Mouse (Mus musculus) layer of hippocampus, adult 9-11 months (tissue): Measurements from ENCODE around the gene Gh.
"Not testable (repeated sequence)": the region's sequence is repeated elsewhere in the genome, so short reads cannot be mapped to it uniquely, and the experiment has no call there.

Source experiments
- DNase-seq: peaks from one replicate; pipeline ENCODE4 v3.0.0; 2022

Gh gene

DNA sequence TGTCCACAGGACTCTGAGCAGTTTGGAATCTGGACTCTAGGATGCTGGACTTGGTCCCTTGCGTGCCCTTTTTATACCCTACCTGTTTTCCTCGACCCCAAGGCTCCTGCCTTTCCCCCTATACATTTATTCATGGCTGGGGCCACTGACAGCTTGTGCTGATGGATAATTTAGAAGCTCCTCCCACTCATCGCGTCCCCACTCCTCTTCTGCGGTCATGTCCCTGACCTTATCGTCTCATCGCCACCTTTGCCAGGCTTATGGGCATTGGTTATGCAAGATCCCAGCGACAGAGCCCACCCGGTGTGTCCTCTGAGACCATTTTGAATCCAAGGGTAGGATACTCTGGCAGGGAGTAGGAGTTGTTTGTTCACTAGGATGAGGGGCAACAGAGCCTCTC is at the start of gene Gh:
TSS of gene Gh (minus strand) at position 101 of the 400 bp plus-strand sequence.
- no peak for DNase-seq

DNA sequence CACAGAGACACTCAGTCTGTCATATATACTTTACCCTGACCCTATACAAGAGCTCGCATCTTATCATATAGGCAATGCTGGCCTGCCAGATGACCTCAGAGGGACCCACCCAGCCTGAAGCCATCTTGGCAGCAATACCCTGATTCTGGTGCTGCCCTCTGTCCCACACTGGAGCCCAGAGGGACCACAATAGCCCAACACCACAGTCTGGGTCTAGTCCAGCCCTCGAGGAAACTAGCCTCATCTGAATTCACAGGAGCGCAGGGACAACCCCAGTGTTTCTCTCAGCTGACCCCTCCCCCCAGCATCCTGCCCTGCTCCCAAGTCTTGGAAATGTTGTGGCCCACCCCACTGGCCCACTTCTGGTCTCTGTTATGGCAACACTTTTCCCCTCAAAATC is 49.6 kb upstream of the Gh start:
- DNase-seq = no peak

DNA sequence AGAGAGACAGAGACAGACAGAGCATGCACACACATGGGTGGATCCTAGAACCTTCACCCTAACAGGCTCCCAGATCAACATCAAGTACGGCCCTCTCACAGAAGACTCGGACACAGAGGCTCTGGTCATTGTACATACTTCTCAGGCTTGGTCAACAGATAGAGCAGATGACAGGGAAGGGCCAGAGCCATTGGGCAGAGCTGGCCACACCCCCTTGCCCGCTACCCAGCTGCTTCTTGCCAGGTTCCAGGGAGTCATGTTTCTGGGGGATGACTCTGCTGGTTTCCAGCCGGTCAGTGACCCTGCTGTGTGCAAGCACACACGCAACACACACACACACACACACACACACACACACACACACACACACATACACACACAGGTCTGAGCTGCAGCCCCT is 49.2 kb upstream of the Gh start:
- no peak for DNase-seq

DNA sequence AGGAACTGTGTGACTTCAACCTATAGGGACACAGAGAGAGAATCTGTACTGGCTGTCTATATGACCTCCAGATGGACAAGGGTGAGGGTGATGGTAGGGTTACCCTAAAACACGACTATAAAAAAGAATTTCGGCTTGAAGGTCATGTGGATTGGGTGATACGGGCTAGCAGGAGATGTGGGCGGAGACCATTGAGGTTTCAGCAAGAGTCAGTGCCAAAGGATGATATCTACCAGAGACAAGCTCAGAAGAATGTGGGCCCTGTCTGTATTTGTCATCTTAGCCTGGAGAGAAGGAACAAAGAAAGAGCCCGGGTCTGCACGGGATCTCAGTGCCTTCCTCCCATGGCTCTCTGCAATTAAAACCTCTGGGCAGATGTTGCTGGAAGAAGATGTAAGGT is 48.1 kb upstream of the Gh start:
- DNase-seq = no peak

DNA sequence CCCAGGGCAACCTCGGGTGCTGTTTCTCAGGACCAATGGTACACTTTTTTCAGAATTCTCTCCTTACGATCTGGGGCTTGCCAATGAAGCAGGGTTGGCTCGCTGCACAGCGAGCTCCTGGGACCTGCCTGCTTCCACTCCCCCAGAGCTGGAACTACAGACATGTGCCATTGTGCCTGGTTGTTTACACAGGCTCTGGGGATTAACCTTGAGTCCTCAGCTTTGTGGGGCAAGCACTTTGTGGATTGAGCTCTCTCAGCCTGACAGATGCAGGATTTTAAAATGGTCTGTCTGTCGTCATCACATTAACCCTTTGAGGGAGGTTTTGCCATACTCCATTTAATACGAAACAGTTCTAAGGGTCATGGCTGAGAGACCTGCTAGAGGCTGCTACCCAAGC is 43.2 kb upstream of the Gh start:
- no peak for DNase-seq

DNA sequence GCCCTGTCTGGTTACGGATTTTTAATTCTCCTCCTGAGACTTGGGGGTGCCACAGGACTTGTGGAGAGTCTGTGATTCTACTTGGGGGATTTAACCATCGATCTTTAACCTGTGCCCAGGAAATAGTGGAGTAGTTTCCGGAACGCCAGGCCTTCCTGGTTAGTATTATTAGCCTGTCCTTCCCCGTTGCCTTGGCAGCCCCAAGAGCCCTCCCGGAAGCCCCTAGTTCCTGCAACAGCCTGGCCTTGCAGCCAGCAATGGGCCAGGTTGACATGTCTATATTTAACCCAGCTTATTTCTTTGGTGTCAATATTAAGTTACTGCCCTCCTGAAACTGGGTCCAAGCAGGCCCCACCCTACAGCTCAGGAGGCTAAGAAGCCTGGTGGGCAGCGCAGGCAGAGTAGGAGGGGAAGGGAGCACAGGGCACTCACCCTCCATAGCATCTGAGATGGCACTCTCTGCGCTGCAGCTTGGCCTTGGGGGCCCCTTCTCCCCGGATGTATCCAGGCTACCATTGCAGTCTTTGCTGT is 39.4 kb upstream of the Gh start:
- no peak for DNase-seq

DNA sequence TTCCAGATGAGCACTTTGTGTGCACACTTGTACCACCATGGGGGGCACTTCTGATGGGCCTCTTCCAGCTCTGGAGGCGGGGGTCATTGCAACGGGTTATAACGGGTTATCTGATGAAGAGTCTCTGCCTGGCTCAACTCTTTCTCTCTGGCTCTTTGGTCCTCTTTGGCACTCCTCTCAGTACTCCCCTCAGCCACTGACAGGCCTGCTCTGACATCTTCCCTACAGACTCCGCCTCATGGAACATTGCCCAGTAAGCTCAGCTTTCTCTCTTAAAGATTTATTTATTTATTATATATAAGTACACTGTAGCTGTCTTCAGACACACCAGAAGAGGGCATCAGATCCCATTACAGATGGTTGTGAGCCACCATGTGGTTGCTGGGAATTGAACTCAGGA is 37.7 kb upstream of the Gh start:
- DNase-seq = not testable (repeated sequence)

DNA sequence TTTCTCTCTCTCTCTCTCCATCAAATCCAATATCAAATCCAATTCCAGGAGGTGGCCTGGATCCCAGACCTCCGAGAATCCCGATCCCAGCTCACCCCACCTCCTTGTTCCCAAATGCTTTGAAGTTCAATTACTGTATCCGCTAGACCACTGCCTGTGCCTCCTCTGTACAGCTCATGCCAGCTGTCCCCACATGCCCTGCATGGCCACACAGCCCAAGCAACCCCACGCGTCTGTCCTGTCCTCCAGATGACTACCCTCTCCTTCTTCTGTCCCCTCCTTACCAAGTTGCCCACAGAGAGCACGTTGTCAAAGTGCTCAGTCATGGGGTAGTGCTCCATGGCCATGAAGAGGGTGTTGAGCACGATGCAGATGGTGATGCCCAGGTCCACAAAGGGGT is 37.2 kb upstream of the Gh start:
- no peak for DNase-seq

DNA sequence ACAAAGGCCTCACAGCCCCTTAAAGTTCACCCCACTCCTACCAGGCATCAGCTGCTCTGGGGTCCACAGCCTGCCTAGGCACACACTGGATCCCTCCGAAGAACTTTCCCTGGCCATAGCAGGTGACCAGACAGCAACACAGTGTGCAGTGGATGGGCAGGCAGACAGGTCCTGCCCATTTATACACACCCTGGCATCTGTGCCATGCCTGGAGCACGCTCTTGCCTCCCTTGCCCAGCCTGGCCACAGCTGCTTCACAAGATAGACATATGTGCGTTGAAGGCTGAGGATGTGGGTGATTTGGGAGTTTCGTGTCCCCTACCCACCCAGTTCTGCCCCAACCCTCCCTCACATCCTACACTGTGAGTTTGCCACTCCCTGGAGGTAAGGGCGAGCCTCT is 36.4 kb upstream of the Gh start:
- no peak for DNase-seq

DNA sequence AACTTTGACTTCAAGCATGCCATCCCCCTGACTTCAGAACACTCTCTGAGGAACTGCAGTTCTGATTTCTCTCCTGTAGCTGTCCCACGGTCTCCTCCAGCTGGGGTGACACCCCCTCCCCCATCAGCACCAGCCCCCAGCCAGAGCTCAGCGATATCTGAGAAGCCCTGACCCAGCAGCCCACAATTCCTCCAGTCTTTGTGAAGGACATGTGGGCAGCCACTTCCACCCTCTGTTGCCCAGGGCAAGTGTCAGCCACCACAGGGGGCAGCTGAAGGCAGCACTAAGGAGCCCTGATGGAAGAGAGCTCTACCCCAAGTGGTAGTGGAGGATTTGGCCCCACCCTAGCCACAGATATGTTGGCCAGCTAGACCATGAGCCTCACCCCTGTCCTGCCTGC is 32.4 kb upstream of the Gh start:
- DNase-seq = no peak

DNA sequence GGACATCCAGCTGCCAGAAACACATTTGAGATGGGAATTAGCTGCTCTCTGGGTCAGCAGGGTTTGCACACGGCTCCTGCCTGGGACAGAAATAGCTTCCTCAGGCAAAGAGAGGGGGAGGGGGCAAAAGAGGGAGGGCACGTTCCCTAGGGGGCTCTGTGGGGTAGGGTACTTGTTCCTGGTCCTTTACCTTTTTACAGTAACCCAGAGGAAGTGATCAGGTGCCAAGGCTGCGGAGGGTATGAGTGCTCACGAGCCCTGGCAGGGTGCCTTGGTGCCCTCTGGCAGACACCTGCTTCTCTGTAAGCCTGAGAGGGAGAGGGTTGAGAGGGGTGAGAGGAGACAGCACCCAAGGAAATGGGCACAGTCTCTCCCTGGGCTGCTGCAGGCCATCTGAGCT is 30.8 kb upstream of the Gh start:
- no peak for DNase-seq

DNA sequence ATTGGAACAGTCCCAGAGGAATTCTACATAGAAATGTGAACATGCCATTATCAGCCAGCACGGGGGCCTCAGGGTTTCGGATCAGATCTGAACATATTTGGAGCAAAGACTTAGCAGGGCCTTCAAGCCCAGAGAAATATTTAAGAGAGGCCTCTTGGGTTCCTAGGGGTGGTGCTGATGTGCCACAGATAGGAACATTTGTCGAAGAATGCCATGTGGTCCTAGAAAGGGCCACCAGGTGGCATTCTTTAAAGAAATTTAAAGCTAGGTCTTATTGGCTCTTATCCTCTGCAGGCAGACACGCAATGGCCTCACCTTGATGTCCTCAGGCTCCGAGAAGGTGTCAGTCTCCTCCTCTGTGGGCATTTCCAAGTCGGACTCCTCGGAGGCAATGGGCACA is 28.0 kb upstream of the Gh start:
- DNase-seq = peak; percentile 26

DNA sequence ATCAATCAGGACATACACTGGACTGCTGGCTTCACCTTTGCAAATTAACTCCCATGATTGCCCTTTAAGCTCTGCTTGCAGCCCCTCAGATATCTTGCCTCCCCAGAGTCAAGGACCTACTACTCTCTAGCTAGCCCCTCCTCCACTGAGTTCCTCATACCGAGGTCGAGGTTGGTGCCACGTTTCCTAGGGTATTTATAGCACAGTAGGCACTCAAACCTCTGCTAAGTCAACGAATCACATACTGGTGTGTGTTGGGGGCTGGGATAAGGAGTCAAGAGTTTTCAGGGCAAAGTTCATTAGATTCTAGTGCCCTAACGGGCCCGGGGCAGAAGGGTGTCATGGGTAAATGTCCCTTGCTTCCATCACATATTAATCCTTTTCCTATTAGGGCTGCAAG is 27.5 kb upstream of the Gh start:
- no peak for DNase-seq

DNA sequence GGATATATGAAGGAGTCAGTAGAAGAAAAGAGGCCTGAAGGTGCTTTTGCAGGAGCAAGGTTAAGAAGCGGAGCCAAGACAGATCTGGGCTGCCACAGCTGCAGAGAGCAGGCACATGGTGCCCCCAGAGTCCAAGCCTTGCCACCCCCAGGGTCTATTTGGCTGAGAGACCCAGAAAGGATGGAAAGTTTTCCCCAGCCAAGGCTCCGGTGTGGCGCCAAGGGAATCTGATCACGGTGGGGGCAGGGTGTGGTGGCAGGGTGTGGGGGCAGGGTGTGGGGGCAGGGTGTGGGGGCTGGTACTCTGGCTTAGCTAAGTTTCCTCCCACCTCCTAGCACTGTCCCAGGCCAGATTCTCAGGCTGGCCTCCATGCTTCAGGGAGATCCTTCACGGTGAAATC is 26.9 kb upstream of the Gh start:
- DNase-seq = no peak

DNA sequence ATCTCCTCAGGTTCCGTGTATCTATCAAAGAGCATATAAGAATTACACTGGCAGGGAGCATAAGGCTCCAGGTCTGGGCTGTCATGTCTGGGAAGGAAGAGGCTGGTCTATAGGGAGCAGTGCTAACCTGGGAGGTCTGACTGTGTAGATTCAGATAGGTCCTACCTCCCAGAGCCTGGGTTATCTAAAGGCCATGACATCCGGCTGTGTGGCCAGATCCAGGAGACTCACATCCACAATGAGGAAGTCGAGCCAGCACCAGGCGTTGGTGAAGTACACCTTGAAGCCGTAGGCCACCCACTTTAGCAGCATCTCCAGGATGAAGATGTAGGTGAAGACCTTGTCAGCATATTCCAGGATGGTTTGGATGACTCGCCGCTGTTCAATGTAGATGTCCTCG is 24.8 kb upstream of the Gh start:
- no peak for DNase-seq

DNA sequence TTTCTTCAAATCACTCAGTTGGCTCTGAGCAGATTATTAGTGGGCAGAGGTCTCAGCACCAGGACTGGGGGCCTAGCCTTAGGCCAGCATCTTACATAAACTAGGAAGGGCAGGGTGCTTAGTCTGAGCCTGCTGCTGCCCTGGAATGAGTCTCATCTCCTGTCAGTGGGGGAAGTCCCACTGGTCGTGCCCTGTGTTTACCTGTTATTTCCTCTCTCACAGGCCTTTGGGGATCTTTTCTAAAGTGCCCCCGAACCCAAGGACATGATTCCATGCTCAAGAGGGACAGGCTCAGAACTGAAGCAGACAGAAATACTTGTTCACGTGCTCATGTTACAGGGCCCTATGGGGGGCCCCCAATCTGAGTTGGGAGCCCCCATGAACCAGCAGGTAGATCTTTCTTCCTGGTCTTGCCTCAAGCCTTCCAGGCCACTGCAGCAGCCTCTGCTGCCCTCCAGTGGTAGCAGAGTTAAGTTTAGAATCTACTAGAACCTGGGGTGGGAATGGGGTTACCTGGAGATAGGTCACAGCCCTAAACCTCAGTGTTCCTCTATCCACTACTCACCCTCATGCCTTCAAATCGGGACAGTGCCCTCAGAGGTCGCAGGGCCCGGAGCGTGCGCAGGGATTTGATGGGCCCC is 24.0 kb upstream of the Gh start:
- DNase-seq = peak; percentile 17

DNA sequence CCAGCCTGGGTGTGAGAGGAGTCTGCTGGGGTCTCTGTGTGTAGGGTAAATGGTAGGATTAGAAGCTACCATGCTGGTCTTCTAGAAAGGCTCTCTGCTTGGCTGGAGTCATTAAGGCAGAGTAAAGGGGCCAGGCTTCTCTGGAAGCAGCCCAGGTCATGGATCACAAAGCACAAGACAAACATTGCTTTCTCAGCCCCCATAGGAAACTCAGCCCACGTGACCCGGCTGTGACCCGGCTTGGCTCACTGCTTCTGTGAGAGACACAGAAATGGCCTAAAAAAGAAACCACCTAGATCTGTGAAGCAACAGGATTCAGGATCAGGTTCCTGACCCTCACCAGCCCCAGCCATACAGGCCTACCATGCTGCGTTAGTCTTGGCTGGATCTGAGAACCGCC is 23.2 kb upstream of the Gh start:
- DNase-seq = no peak

DNA sequence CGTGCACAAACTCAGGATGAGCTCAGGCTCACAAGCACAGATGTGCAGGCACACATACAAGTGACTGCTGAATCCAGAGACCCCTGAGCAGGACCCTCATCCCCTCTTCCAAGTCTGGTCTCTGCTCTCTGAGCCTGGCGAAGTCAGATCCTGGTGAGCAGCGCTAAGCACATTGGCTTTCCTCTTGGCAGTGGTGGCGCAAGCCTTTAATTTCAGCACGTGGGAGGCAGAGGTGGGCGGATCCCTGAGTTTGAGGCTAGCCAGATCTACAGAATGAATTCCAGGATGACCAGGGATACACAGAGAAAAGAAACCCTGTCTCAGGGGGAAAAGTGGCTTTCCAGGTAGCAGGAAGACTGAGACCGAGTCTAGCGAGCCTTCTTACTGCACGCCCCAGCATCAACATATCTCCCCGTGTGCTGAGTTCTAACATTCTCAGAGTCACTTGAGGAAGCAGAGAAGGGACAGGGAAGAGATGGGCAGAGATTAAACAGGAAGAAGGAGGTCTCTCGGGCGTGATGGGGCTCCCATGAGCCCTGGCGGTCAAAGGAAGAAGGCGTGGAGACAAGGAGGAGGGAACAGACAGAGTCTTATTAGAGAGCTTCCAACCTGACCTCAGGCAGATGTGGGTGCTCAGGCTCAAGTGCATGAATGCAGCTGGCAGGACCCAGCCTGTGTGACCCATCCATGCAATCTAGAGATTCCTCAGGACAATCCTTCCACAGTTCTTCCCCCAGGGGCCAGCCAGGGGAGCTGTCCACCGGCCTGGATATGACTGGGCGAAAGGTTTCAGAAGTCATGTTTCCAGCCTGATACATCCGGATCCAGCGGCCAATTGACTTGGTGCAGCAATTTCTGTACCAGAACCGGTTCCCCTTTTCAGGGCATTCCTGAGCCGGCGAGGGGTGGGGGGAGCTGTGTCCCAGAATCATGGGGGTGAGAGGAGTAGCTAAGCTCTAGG is 17.0 kb upstream of the Gh start:
- no peak for DNase-seq

DNA sequence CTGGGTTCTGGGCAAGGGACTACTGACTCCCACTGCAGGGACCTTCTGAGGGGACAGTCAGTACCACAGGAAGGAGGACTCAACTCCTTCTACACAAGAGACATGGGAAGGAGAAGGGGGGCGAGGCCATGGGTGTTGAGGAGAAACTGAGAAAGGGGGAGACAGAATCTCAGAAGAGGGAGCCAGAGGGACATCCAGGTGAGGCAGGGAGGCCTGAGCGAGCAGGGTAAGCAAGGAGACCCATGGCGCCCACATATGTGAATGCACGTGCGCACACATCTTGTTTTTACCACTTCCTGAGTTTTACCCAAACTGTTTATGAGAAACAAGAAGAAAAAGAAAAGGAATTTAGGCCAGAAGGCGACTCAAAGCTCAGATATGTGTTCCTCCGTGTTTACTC is 16.1 kb upstream of the Gh start:
- DNase-seq = no peak

DNA sequence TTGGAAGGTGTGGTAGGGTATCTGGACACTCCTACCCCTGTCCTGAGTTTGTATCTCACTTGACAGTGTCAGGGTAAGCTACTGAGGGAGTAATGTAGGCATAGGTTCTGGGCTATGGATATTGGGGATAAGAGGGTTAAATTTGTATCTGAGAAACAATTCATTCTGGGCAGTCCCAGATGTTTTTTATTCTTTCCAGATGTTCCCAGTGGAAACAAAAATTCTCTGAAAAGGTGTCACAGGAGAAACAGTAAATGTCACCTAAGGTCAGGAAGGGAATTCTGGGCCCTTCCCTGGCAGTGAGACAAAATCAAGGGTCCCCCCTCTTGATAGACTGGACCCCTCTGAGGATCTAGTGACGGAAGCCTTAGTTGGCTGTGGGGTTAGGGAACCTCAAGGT is 14.8 kb upstream of the Gh start:
- no peak for DNase-seq

DNA sequence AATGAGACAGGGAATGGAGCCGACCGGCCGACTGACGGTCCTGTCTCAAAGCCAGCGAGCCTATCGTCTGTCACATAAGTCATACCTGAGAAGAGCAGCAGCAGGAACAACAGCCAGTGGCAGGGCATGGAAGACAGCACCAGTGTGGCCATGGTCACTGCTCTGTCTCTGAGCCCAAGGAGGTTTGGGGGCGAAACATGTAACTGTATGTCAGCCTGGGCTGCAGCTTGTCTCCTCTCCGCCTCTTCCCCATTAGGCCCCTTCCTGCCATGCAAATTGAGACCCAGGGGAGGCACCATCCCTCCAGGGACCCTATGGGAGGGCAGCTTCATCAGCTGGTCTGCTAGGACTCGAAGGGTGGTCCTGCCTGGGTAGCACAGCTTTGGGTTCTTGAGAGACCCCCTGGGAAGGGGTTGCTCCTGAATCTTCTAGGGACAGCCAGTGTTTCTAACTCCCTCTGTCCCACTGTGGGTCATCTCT is 12.7 kb upstream of the Gh start, which contains the start of gene Cd79b:
TSS of gene Cd79b (minus strand) at position 430 of the 480 bp plus-strand sequence.
- no peak for DNase-seq

DNA sequence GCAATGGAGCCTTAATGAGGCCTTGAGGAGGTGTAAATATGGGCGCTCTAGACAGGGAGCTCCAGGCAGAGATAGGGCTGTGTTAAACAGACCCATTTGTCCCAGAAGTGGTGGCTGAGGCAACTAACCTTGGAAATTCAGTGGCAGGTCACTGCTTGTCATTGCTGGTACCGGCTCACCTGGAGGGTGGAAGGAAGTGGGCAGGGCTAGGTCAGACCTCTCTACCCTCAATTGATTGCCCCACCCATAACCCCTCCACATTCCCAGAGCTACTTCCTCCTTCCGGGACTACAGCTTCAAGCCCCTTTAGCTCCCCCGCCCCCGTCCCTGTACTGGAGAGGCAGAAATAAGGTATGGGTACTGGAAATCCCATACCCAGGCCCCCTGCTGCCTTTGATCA is 11.9 kb upstream of the Gh start:
- no peak for DNase-seq

DNA sequence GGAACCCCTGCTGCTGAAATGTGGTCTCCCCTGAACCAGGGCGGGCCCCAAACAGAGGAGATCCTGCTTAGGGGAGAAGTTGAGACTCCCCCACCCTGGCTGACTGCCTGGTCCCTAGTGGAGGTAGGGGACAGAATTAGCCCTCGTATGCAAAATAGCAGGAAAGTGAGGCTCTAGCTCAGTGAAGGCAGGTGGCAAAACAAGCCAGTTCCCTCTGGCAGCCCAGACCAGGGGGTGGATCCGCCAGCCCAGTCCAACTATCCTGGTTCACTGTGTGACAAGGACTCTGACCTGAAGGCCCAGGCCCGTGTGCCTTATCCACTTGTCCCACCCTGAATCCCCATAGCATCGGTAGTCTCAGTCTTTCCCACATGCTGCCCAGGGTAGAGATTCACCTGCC is 8.5 kb upstream of the Gh start:
- no peak for DNase-seq

DNA sequence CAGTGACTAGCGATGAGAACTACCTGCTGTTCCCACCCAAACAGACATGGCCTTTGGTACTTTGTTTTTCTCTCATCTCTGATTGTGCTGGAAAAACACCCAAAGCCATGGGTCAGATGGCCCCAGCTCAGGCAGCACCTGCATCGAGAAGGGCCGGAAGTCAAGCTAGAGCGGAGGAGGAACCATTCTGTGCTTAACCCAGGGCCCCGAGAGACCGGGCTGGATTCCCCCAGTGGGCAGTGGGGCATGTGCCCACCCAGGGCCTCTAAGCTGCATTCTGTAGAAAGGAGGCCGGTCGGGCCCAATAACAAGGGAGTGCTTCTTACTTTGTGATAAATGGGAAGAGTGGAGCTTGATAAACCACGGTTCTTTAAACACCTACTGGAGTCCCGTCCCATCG is 6.5 kb upstream of the Gh start:
- DNase-seq = no peak
